Mouse (Mus musculus) hematopoietic stem cell, adult 5-6 weeks (primary cell): ENCODE data around the gene Olfr600. TPM values are rescaled to one million over a fixed set of nuclear protein-coding genes. Genes with fewer than 3 reads are reported as not detected.
"Not testable (repeated sequence)": the region's sequence is repeated elsewhere in the genome, so short reads cannot be mapped to it uniquely, and the experiment has no call there.

Experiments used
- ATAC-seq, 2 experiments: fragments of 125-278 bp in 1 of 2; replicated peaks in 1 of 2; 2 replicates each; pipeline ENCODE4 v1.8.0; 2016 to 2017; ENCODE audit warnings: inconsistent platforms in 2 of 2, mild to moderate bottlenecking in 2 of 2, moderate number of reproducible peaks in 2 of 2, low read depth in 1 of 2, moderate TSS enrichment in 1 of 2; ENCODE audit not compliant: low FRiP score in 2 of 2, poor library complexity in 2 of 2, severe bottlenecking in 2 of 2, insufficient read depth in 1 of 2, low TSS enrichment in 1 of 2
- total RNA-seq: library from RNA; stranded (forward); fragments of 172-1452, 232-1000 nt; gene quantifications from 2 replicates; pipeline ENCODE4 v1.2.3, GENCODE M21; 2017

The Olfr600 gene
- total RNA-seq = not detected in 2 replicates

DNA sequence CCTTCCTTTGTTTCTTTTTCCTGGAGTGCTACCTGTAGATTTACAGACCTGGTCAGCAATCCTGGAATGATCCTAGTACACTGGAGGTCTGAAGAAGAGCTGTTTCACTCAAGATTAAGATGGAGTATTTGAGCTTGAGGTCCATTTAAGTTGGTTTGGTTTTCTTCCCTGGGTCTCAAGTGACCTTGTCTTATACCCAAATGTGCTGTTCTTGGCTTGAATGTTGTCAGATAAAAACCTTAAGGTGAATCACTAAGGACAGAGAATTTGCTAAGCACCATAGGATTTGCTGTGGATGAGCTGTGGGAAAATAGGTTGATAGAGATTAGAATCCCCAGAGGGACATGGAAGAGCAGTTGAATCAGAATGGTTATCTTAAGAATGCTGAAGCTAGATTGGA, at the start of gene Olfr600:
Gene Olfr600, minus strand, starts transcription at position 101 of the 400 bp plus-strand sequence.
- ATAC-seq = no peak

DNA sequence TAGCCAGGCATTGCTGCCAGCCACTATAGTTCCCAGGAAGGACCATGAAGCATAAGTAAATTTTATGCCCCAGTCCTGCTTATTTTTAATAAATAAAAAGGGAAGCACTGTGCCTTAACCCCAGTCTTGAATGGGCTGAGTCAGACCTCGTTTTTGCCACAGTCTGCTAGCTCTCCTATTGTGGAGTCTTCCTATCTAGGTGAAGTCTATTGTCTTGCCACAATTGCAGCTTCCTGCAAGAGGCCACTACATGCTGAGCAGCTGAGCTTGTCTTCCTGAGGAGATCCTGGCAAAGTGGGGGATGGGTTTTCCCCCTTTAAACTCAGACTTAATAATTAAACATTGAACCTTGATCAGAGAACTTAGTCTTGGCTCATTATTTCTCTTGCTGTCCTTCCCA, 49.5 kb upstream of the Olfr600 start:
- ATAC-seq = no peak

DNA sequence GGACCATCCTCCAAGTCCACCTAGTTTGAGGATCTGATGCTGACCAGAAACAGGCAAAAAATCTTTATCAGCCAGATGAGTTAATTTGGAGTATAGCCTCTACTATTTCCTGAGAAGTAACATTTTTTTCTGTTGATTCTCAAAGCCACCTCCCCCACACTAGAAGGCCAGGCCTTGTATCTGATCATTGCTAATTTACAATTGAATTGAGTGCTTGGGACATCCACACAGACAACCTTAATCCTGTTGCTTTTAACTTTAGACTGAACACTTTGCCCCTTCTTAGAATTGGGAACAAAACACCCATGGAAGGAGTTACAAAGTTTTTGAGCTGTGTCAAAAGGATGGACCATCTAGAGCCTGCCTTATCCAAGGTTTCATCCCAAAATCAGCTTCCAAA, 48.3 kb upstream of the Olfr600 start:
- ATAC-seq = no peak

DNA sequence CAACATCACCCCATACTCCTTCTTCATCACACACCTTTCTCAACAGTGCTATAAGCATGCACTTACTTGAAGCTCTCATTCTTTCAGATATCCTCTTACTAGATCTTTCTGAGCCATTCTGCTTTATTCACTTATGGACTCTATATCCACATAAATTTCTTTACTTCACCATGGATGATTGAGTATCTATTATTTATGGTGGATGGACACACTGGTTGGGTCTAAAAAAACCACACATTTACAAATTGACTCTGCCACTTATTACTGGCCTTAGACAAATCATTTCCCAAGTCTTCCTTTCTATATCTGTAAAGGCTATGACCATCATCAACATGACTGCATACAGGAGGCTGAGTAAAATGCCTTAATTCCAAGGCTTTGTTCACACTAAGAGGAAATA, 36.6 kb upstream of the Olfr600 start, which contains the start of gene Olfr603:
Gene Olfr603, minus strand, starts transcription at position 101 of the 400 bp plus-strand sequence.
- ATAC-seq = no peak

DNA sequence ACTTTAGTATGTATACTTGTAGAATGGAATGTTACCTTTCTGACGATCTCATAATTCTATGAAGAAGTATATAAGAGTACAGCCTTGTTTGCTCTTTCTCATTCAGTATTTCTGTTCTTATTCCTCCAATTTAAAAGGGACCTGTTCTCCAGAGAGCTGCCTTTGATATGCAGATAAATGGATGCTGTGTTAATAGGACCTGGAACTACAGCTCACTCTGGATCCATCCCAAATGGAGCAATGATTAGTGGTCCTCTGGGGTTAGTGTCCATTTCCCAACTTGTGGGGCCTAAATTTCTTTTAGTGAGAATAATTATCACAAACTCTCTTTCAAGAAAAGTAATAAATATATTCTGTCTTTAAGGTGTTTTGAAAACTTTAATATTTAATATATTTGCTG, 13.1 kb upstream of the Olfr600 start, which contains the start of gene Olfr601:
Gene Olfr601, minus strand, starts transcription at position 101 of the 400 bp plus-strand sequence.
- ATAC-seq = no peak

DNA sequence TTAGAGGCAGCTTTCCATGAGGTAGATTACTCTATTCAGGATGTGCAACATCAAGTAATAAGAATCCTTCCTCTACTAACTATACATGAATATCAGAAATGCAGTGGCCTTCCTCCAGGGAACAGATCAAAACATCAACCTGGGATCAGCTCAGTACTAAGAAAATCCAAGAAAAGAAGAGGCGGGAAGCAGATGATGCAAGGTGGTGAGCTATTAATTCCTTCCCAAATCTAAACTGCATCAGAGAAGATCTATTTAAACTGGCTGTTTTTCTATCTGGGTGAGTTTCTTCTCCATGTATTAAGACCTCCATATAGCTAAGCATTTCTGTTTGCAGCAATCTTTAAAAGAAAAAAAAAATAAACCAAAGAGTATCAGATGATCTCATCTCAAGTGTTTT, 13.9 kb downstream of the Olfr600 start, which contains the start of gene Olfr599:
Gene Olfr599, plus strand, starts transcription at position 301 of the 400 bp plus-strand sequence.
- no peak for ATAC-seq

DNA sequence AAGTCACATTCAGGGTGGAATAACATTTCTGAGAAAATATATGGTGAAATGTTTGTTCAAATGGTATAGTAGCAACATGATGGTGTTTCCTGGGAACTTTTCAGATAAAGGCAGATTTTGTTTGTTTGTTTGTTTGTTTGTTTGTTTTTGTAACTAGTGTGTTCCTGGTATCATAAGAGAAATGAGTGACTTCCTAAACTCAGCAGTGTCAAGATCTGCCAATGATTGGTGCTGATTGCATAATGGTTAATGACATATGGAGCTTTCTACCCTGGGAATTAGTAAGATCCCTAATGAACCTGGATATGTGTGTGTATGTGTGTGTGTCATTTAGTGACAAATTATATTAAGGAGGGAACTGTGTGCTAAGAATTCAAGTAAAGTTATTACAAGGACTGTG, 26.2 kb downstream of the Olfr600 start, which contains the start of gene Olfr598:
Gene Olfr598, plus strand, starts transcription at position 301 of the 400 bp plus-strand sequence.
- ATAC-seq = no peak

DNA sequence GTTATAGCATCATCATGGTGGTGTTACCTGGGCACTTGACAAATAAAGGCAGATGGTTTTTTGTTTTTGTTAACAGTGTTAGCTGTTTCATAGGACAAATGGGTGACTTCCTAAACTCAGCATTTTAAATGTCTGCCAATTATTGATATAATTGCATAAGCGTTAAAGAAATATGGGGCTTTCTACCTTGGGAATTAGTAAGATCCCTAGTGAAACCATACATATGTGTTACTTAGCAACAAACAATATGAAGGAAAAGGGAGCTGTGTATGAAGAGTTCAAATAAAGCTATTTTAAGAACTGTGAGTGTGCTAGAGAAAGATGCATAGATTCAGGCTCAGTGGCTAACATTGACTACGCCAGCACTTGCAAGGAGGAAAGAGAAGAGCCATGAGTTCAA, 33.5 kb downstream of the Olfr600 start, which contains the start of gene Olfr597:
Gene Olfr597, plus strand, starts transcription at position 301 of the 400 bp plus-strand sequence.
- ATAC-seq = not testable (repeated sequence)

DNA sequence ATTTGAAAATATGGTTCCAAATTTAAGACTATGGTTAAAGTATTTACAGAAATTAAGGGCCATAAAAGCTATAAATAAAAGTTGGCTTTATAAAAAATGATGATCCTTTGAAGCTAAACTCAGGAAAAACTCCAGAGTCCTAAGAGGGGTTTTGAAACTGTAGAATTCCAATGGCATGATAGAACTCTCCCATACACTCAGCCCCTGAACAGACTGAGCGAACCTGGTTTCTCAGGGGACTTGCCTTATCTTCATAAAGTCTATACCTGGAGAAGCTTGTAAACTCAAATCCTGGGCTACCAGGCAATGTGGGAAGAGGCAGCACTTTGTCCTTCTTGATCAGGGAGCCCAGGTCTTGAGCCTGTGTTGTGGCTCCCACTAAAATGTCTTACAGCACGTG, 44.1 kb downstream of the Olfr600 start, which contains the start of gene Olfr596:
Gene Olfr596, plus strand, starts transcription at position 301 of the 400 bp plus-strand sequence.
- not testable (repeated sequence) for ATAC-seq

Other genes starting within 250 kb of the Olfr600 start
- gene Olfr586, start 224.0 kb downstream of the Olfr600 start, total RNA-seq = not detected in 2 replicates
- gene Olfr588-ps1, start 208.8 kb downstream of the Olfr600 start, total RNA-seq = not detected in 2 replicates
- gene Olfr589, start 193.3 kb downstream of the Olfr600 start, total RNA-seq = not detected in 2 replicates
- gene Olfr591, start 171.3 kb downstream of the Olfr600 start, total RNA-seq = not detected in 2 replicates
- not detected in 2 replicates for gene Olfr592, start 164.9 kb downstream of the Olfr600 start, total RNA-seq
- gene Olfr593, start 137.8 kb downstream of the Olfr600 start, total RNA-seq = not detected in 2 replicates
- not detected in 2 replicates for gene Olfr594, start 132.7 kb downstream of the Olfr600 start, total RNA-seq
- gene Usp17ld, start 97.2 kb downstream of the Olfr600 start, total RNA-seq = not detected in 2 replicates
- gene Olfr596, start 44.0 kb downstream of the Olfr600 start, total RNA-seq = not detected in 2 replicates
- not detected in 2 replicates for gene Olfr597, start 33.4 kb downstream of the Olfr600 start, total RNA-seq
- gene Olfr598, start 26.1 kb downstream of the Olfr600 start, total RNA-seq = not detected in 2 replicates
- not detected in 2 replicates for gene Olfr599, start 13.8 kb downstream of the Olfr600 start, total RNA-seq
- gene Olfr601, start 13.0 kb upstream of the Olfr600 start, total RNA-seq = not detected in 2 replicates
- gene Olfr603, start 36.5 kb upstream of the Olfr600 start, total RNA-seq = not detected in 2 replicates
- gene Usp17lc, start 65.4 kb upstream of the Olfr600 start, total RNA-seq = not detected in 2 replicates
- gene Olfr605, start 95.8 kb upstream of the Olfr600 start, total RNA-seq = not detected in 2 replicates
- gene Olfr606, start 99.4 kb upstream of the Olfr600 start, total RNA-seq = not detected in 2 replicates
- not detected in 2 replicates for gene Olfr607, start 114.5 kb upstream of the Olfr600 start, total RNA-seq
- gene Olfr608, start 120.2 kb upstream of the Olfr600 start, total RNA-seq = not detected in 2 replicates
- gene Olfr609, start 148.4 kb upstream of the Olfr600 start, total RNA-seq = not detected in 2 replicates
- not detected in 2 replicates for gene Olfr610, start 162.5 kb upstream of the Olfr600 start, total RNA-seq
- not detected in 2 replicates for gene Olfr611, start 171.2 kb upstream of the Olfr600 start, total RNA-seq
- not detected in 2 replicates for gene Olfr612, start 193.0 kb upstream of the Olfr600 start, total RNA-seq
- not detected in 2 replicates for gene Olfr613, start 198.4 kb upstream of the Olfr600 start, total RNA-seq
- not detected in 2 replicates for gene Olfr615, start 206.4 kb upstream of the Olfr600 start, total RNA-seq
- not detected in 2 replicates for gene Olfr616, start 219.5 kb upstream of the Olfr600 start, total RNA-seq
- not detected in 2 replicates for gene Olfr617, start 223.4 kb upstream of the Olfr600 start, total RNA-seq
- gene Olfr618, start 240.4 kb upstream of the Olfr600 start, total RNA-seq = not detected in 2 replicates